Mouse (Mus musculus) kidney, postnatal 25 days (tissue): ENCODE results near the gene Tbl1x.
"Not testable (repeated sequence)": the region's sequence is repeated elsewhere in the genome, so short reads cannot be mapped to it uniquely, and the experiment has no call there.

ENCODE experiments used
- DNase-seq, 2 experiments: peaks; one replicate each; pipeline ENCODE4 v3.0.0; 2021; ENCODE audit warnings: mixed read lengths in 2 of 2

Tbl1x gene

DNA sequence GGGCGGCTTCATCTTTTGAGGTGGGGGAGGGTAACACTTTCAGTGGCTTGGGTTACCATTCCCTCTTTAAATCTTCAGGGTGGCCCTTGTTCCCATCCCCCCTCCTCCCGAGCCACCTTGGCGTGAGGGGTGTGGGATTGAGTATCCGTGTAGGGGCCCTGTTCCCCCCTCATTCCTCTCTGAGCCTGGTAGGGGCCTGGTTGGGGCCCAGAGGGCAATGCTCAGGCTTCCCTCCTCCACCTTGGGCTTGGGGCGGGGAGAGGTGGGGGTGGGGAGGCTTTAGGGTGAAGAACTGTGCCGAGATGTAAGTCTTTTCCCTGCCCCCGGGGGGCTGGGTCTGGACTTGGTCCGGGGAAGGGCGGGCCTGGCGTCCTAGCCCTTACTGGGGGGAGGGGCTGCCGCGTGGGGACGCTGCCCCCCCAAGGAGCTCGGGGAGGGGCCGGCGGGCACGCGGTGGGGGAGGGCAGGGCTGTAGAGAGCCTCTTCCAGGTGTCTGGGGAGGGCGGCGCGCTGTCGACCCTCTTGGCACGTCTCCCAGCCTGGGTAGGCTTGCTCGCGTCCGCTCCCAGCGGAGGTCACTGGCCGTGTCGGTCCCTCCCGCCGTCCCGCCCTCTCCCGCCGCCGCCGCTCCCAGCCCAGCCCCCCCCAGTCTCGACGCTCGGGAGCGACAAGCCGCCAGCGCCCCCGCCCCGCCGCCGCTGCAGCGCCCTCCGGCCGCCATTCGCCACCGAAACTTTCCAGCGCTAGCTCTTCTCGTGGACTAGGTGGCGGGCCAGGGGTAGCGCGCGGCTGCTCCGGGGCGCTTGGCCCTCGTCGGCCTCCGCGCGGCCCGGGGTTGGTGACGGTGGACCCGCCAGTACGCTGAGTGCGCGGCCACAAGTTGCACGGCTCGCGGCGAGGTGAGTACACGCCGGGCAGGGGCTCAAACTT, at the start of gene Tbl1x:
Tbl1x (plus strand) TSS at position 643 of the 930 bp plus-strand sequence.
- DNase-seq, result peak; percentile 81 to 89

- no peak for DNase-seq
Measured at GRCm38 (mm10) chrX:77469216-77469615, 41.6 kb upstream of the Tbl1x start.

GRCm38 (mm10) chrX:77472858-77473257, 38.0 kb upstream of the Tbl1x start:
- DNase-seq, result no peak

GRCm38 (mm10) chrX:77473511-77473910, 37.3 kb upstream of the Tbl1x start:
- no peak for DNase-seq

GRCm38 (mm10) chrX:77474551-77474950, 36.3 kb upstream of the Tbl1x start:
- no peak for DNase-seq

DNA sequence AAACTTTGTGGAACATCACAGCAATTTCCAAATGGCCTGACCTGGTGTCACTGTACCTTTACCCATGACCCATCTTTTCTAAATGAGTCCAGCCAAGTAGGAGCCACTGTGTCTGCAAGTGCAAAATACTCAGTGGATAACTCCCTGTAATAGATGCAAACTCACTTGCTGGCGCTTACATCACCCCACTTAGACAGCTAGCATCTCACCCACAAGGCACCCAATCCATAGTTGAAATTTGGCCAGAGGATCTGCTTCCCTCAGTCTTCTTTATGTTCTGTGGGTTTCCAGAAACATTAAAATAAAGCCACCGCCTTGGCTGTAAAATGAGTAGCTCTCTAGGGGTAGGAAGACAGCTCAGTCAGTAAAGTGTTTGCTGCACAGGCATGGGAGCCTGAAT, 33.3 kb upstream of the Tbl1x start:
- DNase-seq, result no peak

- peak; percentile 14 to 45 for DNase-seq
Measured at GRCm38 (mm10) chrX:77487922-77488799, 22.7 kb upstream of the Tbl1x start.

DNA sequence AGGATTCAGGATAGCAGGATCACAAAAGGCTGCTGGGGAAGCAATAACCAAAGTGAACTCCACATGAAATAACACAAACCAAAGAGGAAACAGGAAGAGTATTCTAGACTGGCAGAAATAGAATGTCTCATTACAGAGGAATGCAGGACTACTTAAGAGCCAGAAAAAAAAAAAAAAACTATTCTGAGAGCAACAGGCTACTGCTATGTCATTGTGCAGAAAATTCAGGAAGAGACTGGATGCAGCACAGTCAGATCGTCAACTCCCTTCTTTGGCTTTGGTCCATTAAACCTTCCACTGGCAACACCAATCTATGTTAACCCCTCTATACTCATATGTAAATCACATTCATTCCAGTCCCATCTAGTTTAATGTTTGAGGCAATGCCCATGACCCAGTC, 20.7 kb upstream of the Tbl1x start:
- DNase-seq, result no peak

DNA sequence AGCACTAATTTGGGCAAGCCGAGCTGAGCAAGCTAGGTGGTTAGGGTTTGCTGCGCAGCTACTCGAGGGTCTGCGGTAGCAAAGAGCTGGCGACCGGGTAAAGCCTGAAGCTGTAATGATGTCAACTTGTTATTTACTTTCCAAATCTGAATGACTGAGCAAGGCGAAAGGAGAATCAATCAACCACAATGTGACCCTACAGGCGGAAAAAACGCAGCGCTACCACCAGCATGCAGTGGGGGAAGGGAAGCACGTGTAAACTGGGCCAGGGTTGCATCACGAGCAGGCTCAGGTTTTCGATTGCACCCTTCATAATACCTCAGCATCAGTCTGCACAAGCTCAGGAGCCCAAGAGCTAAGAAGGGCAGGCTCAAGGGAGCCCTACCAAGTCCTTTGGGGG, 1.7 kb upstream of the Tbl1x start:
- peak; percentile 91 for DNase-seq

- DNase-seq, result peak in 1 of 2 experiments; percentile 34
Measured at GRCm38 (mm10) chrX:77509776-77510175, 1.0 kb upstream of the Tbl1x start.

DNA sequence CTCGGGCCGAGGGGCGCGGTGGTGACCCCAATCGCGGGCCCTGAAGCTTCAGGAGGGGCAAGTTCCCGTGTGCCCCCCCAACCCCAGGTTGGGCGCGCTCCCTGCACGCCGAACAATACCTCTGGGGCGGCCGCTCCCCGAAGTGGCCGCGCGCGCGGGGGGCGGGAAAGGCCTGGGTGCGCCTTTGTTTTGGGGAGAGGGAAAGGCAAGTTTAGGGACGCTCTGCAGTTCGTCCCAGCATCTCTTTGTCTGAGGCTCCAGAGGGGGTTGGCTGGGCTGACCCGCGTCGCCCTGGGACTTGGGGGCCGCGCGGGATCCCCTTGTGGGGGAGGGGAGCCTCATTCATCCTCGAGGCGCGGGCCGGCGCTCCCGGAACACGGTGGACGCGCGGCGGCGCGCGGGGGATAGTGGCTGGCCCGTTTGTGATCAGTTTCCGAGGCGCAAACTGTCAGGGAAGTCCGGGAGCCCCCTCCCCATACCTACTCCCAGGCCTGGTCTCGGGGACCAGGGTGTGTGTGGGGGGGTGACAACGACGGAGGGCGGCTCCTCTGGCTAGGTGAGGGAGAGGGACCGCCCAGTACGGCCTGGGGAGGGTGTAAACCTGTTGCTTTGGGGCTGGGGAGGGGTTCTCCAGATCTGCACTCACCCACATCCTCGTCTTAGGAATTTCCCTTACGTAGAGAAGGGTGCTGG, 634 bp downstream of the Tbl1x start:
- DNase-seq, result peak; percentile 34 to 61

GRCm38 (mm10) chrX:77511994-77512485, 1.2 kb downstream of the Tbl1x start:
- peak in 1 of 2 experiments; percentile 4 for DNase-seq

GRCm38 (mm10) chrX:77517274-77518085, 6.7 kb downstream of the Tbl1x start:
- peak in 1 of 2 experiments; percentile 33 for DNase-seq

DNA sequence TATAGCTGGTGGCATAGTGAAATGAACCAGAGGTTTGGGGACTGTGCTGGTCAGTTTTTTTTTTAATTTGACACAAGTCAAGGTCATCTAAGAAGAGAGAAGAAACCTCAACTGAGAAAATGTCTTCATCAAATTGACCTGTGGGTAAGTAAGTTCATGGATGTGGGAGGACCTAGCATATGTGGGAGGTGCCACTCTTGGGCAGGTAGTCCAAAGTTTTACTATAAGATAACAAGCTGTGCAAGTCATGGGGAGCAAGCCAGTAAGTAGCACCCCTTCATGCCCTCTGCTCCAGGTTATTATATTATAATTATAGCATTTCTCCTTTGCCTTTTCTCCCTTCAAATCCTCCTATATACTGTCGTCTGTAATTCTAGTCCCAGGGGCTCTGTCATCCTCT, 8.1 kb downstream of the Tbl1x start:
- no peak for DNase-seq

DNA sequence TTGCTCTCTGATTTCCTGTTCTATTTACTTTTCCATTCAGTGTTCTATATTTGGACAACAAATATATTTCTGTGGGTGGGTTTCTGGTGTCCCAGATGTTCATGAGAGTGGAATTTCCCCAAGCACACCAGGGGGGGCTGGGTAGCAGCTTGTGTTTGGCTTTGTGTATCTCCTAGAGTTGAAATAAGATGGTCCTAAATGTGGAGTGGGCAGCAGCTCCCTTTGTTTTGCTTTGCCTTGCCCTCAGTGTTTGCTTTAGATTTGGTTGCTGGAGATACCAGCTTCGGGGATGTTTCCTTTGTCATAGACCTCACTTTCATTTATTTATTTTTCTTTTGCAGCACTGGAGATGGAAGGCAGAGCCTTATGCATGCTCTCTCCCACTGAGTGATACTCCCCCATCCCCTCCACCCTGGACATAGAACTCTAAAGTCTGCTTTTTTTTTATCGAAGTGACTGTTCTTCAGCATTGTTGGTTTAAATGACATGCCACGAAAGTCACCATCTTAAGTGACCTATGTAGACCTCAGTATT, 12.1 kb downstream of the Tbl1x start:
- no peak for DNase-seq

GRCm38 (mm10) chrX:77525179-77525578, 14.4 kb downstream of the Tbl1x start:
- no peak for DNase-seq

DNA sequence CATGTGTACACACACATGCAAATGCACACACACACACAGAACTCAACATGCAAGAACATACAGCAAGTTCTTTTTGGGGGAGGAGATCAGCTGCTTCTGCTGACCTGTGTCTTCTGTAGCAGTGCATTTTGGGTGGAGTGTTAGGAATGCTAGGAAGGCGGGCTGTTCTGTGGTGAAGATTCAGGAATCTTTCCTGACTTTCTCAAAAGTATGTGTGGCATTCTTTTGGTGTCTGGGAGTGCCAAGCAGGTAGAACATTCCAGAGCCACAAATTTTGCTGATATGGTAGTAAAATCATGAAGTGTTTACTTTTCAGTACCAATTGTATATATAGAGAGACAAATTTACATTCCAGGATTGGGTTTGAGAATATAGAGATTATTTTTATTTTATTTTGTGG, 17.6 kb downstream of the Tbl1x start:
- no peak for DNase-seq

DNA sequence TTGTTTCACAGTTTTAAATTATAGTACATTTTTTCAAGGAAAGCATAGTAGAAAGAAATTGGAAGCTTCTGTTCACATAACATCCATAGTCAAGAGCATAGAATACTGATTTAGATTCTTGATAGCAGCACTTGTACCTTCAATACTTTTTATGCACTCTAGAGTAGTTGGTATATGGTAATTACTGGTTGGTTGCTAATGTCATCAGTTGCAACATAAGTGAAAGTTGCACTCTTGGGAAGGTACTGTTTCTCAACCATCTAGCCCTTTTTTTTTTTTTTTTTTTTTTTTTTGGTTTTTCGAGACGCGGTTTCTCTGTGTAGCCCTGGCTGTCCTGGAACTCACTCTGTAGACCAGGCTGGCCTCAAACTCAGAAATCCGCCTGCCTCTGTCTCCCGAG, 20.2 kb downstream of the Tbl1x start:
- DNase-seq, result no peak

- peak; percentile 18 to 69 for DNase-seq
Measured at GRCm38 (mm10) chrX:77533922-77534321, 23.1 kb downstream of the Tbl1x start.

GRCm38 (mm10) chrX:77539770-77540169, 29.0 kb downstream of the Tbl1x start:
- DNase-seq, result not testable (repeated sequence)

- DNase-seq, result no peak
Measured at GRCm38 (mm10) chrX:77544003-77544402, 33.2 kb downstream of the Tbl1x start.

DNA sequence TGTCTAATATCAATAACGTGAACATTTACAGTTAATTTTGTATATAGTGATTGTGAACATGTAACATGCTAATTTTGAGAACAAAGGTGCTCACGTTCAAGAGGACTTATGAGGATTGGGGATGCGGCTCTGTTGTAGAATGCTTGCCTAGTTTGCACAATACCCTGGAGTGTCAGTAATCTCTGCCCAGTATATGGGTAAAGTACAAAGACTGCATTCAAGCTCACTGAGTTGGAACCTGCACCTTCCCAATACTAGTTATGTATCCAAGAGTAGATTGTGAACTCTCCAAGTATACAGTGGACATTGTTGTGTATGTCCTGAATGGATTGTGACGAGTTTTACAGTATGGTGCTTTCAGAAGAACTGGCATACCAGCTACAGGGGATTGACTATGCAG, 33.7 kb downstream of the Tbl1x start:
- no peak for DNase-seq
